Mouse (Mus musculus) MEL (cell line): ENCODE results near the gene Pou2f2.
A peak's percentile ranks its signal among the peaks of the same experiment; 100 is the strongest.

ENCODE experiments used
- BHLHE40 ChIP-seq: IDR thresholded peaks from 2 replicates; pipeline ENCODE4 v1.6.1; 2012; ENCODE audit warnings: low read depth, mild to moderate bottlenecking, inconsistent platforms, low read length, improper control_type of control experiment, borderline replicate concordance
- CTCF ChIP-seq, 3 experiments: IDR thresholded peaks in 2 of 3; conservative IDR thresholded peaks in 1 of 3; 2 replicates each; pipeline ENCODE4 v1.5.1; 2011 to 2012; ENCODE audit warnings: low read length in 3 of 3, low read depth in 2 of 3, mild to moderate bottlenecking in 2 of 3, improper control_type of control experiment in 1 of 3, inconsistent platforms in 1 of 3, mixed read lengths in 1 of 3, moderate library complexity in 1 of 3; ENCODE audit not compliant: control insufficient read depth in 1 of 3, insufficient read depth in 1 of 3, poor library complexity in 1 of 3, severe bottlenecking in 1 of 3
- MAX ChIP-seq: IDR thresholded peaks from 2 replicates; pipeline ENCODE4 v1.6.1; 2011; ENCODE audit warnings: low read length, improper control_type of control experiment
- POLR2A ChIP-seq, 2 experiments: IDR thresholded peaks; 2 replicates each; pipeline ENCODE4 v1.6.1; 2011 to 2012; ENCODE audit warnings: low read length in 2 of 2, mild to moderate bottlenecking in 2 of 2, control low read depth in 1 of 2, improper control_type of control experiment in 1 of 2, low read depth in 1 of 2, moderate library complexity in 1 of 2; ENCODE audit not compliant: control insufficient read depth in 1 of 2, insufficient read depth in 1 of 2, poor library complexity in 1 of 2
- RCOR1 ChIP-seq: IDR thresholded peaks from 2 replicates; pipeline ENCODE4 v1.6.1; 2012; ENCODE audit warnings: low read depth, mild to moderate bottlenecking, inconsistent platforms, low read length, improper control_type of control experiment

- TF ChIP-seq BHLHE40 = no peak
- no peak for TF ChIP-seq RCOR1
- no peak for TF ChIP-seq CTCF (IDR thresholded peaks at IDR 0.05 in 2 of 3, conservative IDR thresholded peaks at IDR 0.05 in 1 of 3; ENCODE audit: control insufficient read depth in 1 of 3, insufficient read depth in 1 of 3, low read depth in 2 of 3, low read length in 3 of 3, poor library complexity in 1 of 3, severe bottlenecking in 1 of 3)
- peak; percentile 65 to 94; a peak in 3 of 4 replicates for TF ChIP-seq POLR2A (IDR thresholded peaks at IDR 0.05; ENCODE audit: control insufficient read depth in 1 of 2, insufficient read depth in 1 of 2, low read depth in 1 of 2, low read length in 2 of 2, poor library complexity in 1 of 2)
- peak; percentile 63 for TF ChIP-seq MAX
These were observed 40.4 kb upstream of the Pou2f2 start for GRCm38 (mm10) chr7:25219756-25220456.
